Mouse (Mus musculus): ENCODE results near the gene 1110032F04Rik. TPM values are rescaled to one million over a fixed set of nuclear protein-coding genes. Genes with fewer than 3 reads are reported as not detected.

The 1110032F04Rik gene
- polyA plus RNA-seq (2015; fragmentation: Nextera tagmentation; extraction: Ambion mirVana) = 0.17 and 0.30 TPM in 2 replicates

DNA sequence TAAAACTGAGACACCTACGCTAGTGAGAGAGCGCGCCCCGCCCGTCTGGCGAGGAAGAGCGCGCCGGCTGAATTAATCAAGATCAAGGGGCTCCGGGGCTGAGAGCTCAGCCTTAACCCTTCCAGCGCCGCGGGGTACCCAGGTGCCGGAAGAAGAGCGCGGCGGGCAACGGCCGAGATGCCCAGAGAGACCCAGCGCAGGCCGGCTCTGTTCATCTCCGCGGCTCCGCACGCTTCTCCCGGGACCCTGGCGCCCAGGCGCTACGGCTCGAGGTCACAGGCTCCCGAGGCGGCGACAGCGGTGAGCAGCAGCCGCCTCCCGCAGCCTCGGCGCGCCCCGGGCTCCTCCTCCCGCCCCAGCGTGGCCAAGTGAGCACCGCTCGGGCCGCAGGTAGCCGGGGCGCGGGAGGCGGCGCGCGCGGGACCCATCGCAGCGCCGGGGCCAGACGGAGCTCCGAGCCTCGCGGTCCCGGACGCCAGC, at the start of gene 1110032F04Rik:
Gene 1110032F04Rik (plus strand): TSS at position 376 of the 480 bp plus-strand sequence.
- no peak within 1 kb of the TSS for H3K27ac ChIP-seq (replicated peaks)
- H3K9ac ChIP-seq (ENCODE audit: low read length) = peak within 1 kb of the TSS; percentile 27
- WGBS = under 1% methylated on average over 51 of the region's 62 CpGs

DNA sequence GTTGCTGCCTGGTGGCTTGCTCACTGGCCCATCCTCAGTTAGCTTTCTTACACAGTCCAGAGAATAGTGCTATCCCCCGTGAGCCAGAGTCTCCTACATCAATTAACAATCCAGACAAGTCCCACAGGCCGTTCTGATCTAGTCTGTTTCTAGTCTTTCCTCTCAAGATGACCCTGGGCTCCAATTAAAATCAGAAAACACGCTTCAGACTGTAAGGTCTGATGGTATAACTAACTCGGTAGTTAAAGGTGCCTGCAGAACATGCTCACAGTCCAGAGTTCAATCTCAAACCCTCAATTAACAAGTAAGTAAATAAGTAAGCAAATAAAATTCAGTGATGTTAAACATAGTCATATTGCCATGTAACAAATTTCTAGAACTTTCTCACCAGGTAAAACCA, 48.0 kb upstream of the 1110032F04Rik start:
- ATAC-seq (ENCODE audit: low FRiP score, low TSS enrichment) = no peak
- no peaks in the 10 kb centered on the region for H3K27me3 ChIP-seq (ENCODE audit: control insufficient read depth, insufficient read depth, low read length)
- no peak for DNase-seq (ENCODE audit: low spot score)

More for the DNA sequence above, at the start of gene 1110032F04Rik:
- TF ChIP-seq CTCF (IDR thresholded peaks at IDR 0.05; ENCODE audit: low read depth) (no peak), EP300 (optimal IDR thresholded peaks at IDR 0.05) (no peak)
- Histone ChIP-seq H3K9me3 (ENCODE audit: control insufficient read depth, low read length) (no peaks in the 10 kb centered on the region), H3K4me3 (ENCODE audit: low read depth, low read length) (peak within 1 kb of the TSS; percentile 56), H3K4me1 (replicated peaks; ENCODE audit: control insufficient read depth, insufficient read depth) (no peaks in the 10 kb centered on the region), H3K27me3 (ENCODE audit: control insufficient read depth, insufficient read depth, low read length) (peaks cover 7% of the 10 kb centered on the region; the same call in 1 of the 2 replicates), H3K36me3 (ENCODE audit: control insufficient read depth, insufficient read depth, low read length) (no peaks in the 10 kb centered on the region), H3K4me2 (replicated peaks; ENCODE audit: low read depth) (peak within 1 kb of the TSS; percentile 99)
- ATAC-seq (ENCODE audit: low FRiP score, low TSS enrichment) = peak; percentile 66; the same call in 1 of the 2 replicates
- peak; percentile 43 for DNase-seq (ENCODE audit: low spot score)

DNA sequence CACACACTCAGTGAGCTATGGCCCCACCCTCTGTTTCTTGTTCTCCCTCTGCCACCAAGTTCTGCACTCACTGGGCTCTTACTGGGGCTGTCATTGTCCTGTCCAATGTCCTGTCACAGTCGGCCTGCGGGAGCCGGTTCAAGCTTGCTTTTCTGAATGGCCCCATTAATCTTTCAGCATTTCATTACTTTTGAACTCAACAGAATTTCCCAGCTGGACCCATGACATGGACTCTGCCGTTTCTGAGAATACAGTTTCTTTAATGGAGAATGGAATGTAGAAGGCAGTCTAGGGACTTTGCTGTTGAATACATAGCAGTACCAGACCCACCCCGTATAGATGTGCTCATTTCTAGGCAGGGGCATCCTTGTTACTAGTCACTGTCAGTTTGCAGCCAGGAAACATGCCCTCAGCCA, 47.5 kb upstream of the 1110032F04Rik start:
- Histone ChIP-seq H3K4me2 (replicated peaks; ENCODE audit: low read depth) (no peak overlapping the region), H3K9ac (ENCODE audit: low read length) (no peak overlapping the region), H3K4me1 (replicated peaks; ENCODE audit: control insufficient read depth, insufficient read depth) (no peaks in the 10 kb centered on the region), H3K36me3 (ENCODE audit: control insufficient read depth, insufficient read depth, low read length) (no peaks in the 10 kb centered on the region), H3K9me3 (ENCODE audit: control insufficient read depth, low read length) (no peaks in the 10 kb centered on the region), H3K27ac (replicated peaks) (no peak overlapping the region), H3K27me3 (ENCODE audit: control insufficient read depth, insufficient read depth, low read length) (no peaks in the 10 kb centered on the region), H3K4me3 (ENCODE audit: low read depth, low read length) (no peak overlapping the region)
- DNase-seq (ENCODE audit: low spot score) (no peak), ATAC-seq (ENCODE audit: low FRiP score, low TSS enrichment) (no peak)
- 41% methylated on average over 5 of the region's 5 CpGs for WGBS
- no peak for TF ChIP-seq EP300 (optimal IDR thresholded peaks at IDR 0.05)
- TF ChIP-seq CTCF (IDR thresholded peaks at IDR 0.05; ENCODE audit: low read depth) = no peak

More for the DNA sequence above, 48.0 kb upstream of the 1110032F04Rik start:
- no peak overlapping the region for H3K27ac ChIP-seq (replicated peaks)
- no peaks in the 10 kb centered on the region for H3K4me1 ChIP-seq (replicated peaks; ENCODE audit: control insufficient read depth, insufficient read depth)
- H3K36me3 ChIP-seq (ENCODE audit: control insufficient read depth, insufficient read depth, low read length) = no peaks in the 10 kb centered on the region
- no peak overlapping the region for H3K9ac ChIP-seq (ENCODE audit: low read length)
- TF ChIP-seq CTCF (IDR thresholded peaks at IDR 0.05; ENCODE audit: low read depth) (no peak), EP300 (optimal IDR thresholded peaks at IDR 0.05) (no peak)
- H3K9me3 ChIP-seq (ENCODE audit: control insufficient read depth, low read length) = no peaks in the 10 kb centered on the region
- 73% methylated on average over 4 of the region's 4 CpGs for WGBS
- H3K4me3 ChIP-seq (ENCODE audit: low read depth, low read length) = no peak overlapping the region
- no peak overlapping the region for H3K4me2 ChIP-seq (replicated peaks; ENCODE audit: low read depth)

DNA sequence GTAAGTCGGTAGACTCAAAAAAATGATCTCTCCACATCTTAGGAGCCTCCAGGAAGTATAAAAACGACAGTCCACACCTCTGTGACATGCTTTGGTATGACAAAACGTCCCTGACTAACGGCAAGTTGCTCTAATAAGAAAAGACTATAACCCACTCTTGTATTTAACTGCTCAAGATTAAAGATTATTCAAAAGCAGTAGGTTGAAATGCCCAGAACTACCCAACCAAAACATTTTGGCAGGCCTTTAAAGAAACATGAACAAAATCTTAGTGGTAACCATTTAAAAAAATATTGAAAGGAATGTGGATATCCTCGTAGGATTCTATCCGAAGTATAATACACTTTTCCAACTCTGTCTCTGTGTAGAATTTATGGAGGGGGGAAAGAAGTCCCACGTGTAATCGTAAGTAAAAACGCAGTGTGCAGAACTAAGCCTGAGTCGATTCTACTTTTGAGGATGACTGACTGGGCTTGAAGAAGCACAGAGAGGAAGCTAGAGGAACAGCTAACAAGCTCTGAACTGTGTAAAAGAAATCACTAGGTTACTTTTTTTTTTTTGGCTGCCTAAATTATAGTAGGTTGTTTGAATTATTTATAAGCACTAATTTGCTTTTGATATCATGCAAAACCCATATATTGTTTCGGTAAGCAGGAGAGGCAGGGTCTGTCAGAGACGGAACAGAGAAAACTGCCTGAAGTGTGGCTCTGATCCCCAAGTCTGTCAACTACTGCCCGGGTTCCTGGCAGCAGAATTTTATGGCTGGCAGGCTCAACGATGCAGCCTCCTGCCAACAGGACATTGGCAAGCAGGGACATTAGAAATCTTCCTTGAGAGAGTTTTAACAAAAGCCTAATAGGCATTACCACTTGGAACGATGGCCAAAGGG, 45.3 kb upstream of the 1110032F04Rik start:
- TF ChIP-seq EP300 (optimal IDR thresholded peaks at IDR 0.05) = no peak
- no peak for TF ChIP-seq CTCF (IDR thresholded peaks at IDR 0.05; ENCODE audit: low read depth)
- Histone ChIP-seq H3K4me1 (replicated peaks; ENCODE audit: control insufficient read depth, insufficient read depth) (no peaks in the 10 kb centered on the region), H3K36me3 (ENCODE audit: control insufficient read depth, insufficient read depth, low read length) (no peaks in the 10 kb centered on the region), H3K4me3 (ENCODE audit: low read depth, low read length) (no peak overlapping the region), H3K27ac (replicated peaks) (no peak overlapping the region), H3K9me3 (ENCODE audit: control insufficient read depth, low read length) (no peaks in the 10 kb centered on the region), H3K9ac (ENCODE audit: low read length) (no peak overlapping the region), H3K27me3 (ENCODE audit: control insufficient read depth, insufficient read depth, low read length) (no peaks in the 10 kb centered on the region), H3K4me2 (replicated peaks; ENCODE audit: low read depth) (no peak overlapping the region)
- 60% methylated on average over 15 of the region's 15 CpGs for WGBS
- ATAC-seq (ENCODE audit: low FRiP score, low TSS enrichment) = no peak
- DNase-seq (ENCODE audit: low spot score) = no peak

DNA sequence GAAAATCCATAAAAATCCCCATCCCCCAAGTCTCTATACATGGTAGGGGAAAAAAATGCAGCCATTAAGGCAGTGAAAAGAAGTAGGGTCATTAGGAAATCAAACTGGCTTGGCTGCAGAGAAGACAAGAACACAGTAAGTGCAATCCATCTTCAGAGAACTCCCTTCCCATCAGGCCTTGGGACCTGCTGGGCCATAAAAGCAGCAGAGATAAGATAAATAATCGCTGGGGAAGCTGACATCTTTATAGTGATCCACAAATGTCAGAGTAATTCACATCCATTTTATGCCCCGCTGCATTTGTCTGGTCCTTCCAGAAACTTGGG, 44.7 kb upstream of the 1110032F04Rik start:
- 29% methylated on average over 2 of the region's 2 CpGs for WGBS
- ATAC-seq (ENCODE audit: low FRiP score, low TSS enrichment) (no peak), DNase-seq (ENCODE audit: low spot score) (no peak)
- Histone ChIP-seq H3K4me2 (replicated peaks; ENCODE audit: low read depth) (no peak overlapping the region), H3K27me3 (ENCODE audit: control insufficient read depth, insufficient read depth, low read length) (no peaks in the 10 kb centered on the region), H3K9ac (ENCODE audit: low read length) (no peak overlapping the region), H3K4me1 (replicated peaks; ENCODE audit: control insufficient read depth, insufficient read depth) (no peaks in the 10 kb centered on the region), H3K36me3 (ENCODE audit: control insufficient read depth, insufficient read depth, low read length) (no peaks in the 10 kb centered on the region), H3K4me3 (ENCODE audit: low read depth, low read length) (no peak overlapping the region), H3K27ac (replicated peaks) (no peak overlapping the region), H3K9me3 (ENCODE audit: control insufficient read depth, low read length) (no peaks in the 10 kb centered on the region)
- TF ChIP-seq EP300 (optimal IDR thresholded peaks at IDR 0.05) = no peak
- no peak for TF ChIP-seq CTCF (IDR thresholded peaks at IDR 0.05; ENCODE audit: low read depth)

DNA sequence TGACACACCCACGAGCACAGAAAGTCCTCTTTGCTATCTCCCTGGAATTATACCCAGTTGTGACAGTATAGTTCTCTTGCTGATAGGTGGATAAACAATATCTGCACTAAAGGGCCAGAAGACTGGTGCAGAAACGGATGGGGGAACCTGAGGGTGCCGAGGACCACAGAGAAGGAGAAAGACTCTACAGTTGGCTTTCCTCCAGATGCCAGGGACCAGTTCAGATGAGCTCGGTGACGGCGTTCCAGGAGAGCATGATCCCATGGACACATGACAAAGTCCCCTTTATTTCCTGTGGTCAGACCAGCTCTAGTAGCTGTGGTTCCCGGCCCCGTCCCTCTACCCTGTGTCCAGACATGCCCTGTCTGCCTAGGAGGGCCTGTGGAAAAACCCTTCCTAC, 44.2 kb upstream of the 1110032F04Rik start:
- no peaks in the 10 kb centered on the region for H3K27me3 ChIP-seq (ENCODE audit: control insufficient read depth, insufficient read depth, low read length)
- TF ChIP-seq CTCF (IDR thresholded peaks at IDR 0.05; ENCODE audit: low read depth) = no peak
- no peak for TF ChIP-seq EP300 (optimal IDR thresholded peaks at IDR 0.05)
- H3K4me3 ChIP-seq (ENCODE audit: low read depth, low read length) = no peak overlapping the region
- ATAC-seq (ENCODE audit: low FRiP score, low TSS enrichment) (no peak), DNase-seq (ENCODE audit: low spot score) (no peak)
- H3K9me3 ChIP-seq (ENCODE audit: control insufficient read depth, low read length) = no peaks in the 10 kb centered on the region
- 65% methylated on average over 8 of the region's 8 CpGs for WGBS
- no peaks in the 10 kb centered on the region for H3K36me3 ChIP-seq (ENCODE audit: control insufficient read depth, insufficient read depth, low read length)
- no peaks in the 10 kb centered on the region for H3K4me1 ChIP-seq (replicated peaks; ENCODE audit: control insufficient read depth, insufficient read depth)
- H3K9ac ChIP-seq (ENCODE audit: low read length) = no peak overlapping the region
- H3K27ac ChIP-seq (replicated peaks) = no peak overlapping the region
- H3K4me2 ChIP-seq (replicated peaks; ENCODE audit: low read depth) = no peak overlapping the region

All from stomach, postnatal 0 days (tissue).